Mouse (Mus musculus) CH12.LX (cell line): ENCODE data around the gene Gsc.

Experiments
- EP300 ChIP-seq: IDR thresholded peaks from 2 replicates; pipeline ENCODE4 v1.6.1; 2011; ENCODE audit warnings: low read length, improper control_type of control experiment
- POLR2A ChIP-seq: IDR thresholded peaks from 2 replicates; pipeline ENCODE4 v1.6.1; 2011; ENCODE audit warnings: low read depth, mild to moderate bottlenecking, improper control_type of control experiment, low read length

- TF ChIP-seq POLR2A (no peak), EP300 (no peak)
These were observed 20.1 kb downstream of the Gsc start for GRCm38 (mm10) chr12:104453002-104453401.
